Mouse (Mus musculus): Measurements from ENCODE around the gene 1700020A23Rik. TPM values are rescaled to one million over a fixed set of nuclear protein-coding genes. Genes with fewer than 3 reads are reported as not detected.

Gene 1700020A23Rik
- polyA plus RNA-seq, 1 experiment from 2014 or later: not detected

- 44% methylated on average over 3 of the region's 3 CpGs for WGBS (ENCODE audit: insufficient replicate concordance)
- no peak overlapping the region for H3K27ac ChIP-seq (ENCODE audit: low read depth)
- no peaks in the 10 kb centered on the region for H3K27me3 ChIP-seq (ENCODE audit: insufficient read depth, low read length)
- H3K9ac ChIP-seq (replicated peaks): no peak overlapping the region
- H3K4me2 ChIP-seq (ENCODE audit: low read depth, low read length): peak overlapping the region; percentile 96
- H3K9me3 ChIP-seq (ENCODE audit: low read length): no peaks in the 10 kb centered on the region
- H3K36me3 ChIP-seq (replicated peaks; ENCODE audit: insufficient read depth, low read length): no peaks in the 10 kb centered on the region
- TF ChIP-seq EP300 (IDR thresholded peaks at IDR 0.05; ENCODE audit: low read depth) (no peak), CTCF (IDR thresholded peaks at IDR 0.05; ENCODE audit: low read depth) (no peak)
- DNase-seq: no peak
- H3K4me3 ChIP-seq (ENCODE audit: low read depth, low read length): no peak overlapping the region
- no peak for ATAC-seq
- peaks cover 33% of the 10 kb centered on the region for H3K4me1 ChIP-seq (ENCODE audit: insufficient read depth)
These were observed 46.6 kb downstream of the 1700020A23Rik start for GRCm38 (mm10) chr2:130451727-130452090.

GRCm38 (mm10) chr2:130452266-130452665 is 47.2 kb downstream of the 1700020A23Rik start:
- Histone ChIP-seq H3K4me2 (ENCODE audit: low read depth, low read length) (no peak overlapping the region), H3K9me3 (ENCODE audit: low read length) (no peaks in the 10 kb centered on the region), H3K4me1 (ENCODE audit: insufficient read depth) (peaks cover 33% of the 10 kb centered on the region), H3K27me3 (ENCODE audit: insufficient read depth, low read length) (no peaks in the 10 kb centered on the region), H3K9ac (replicated peaks) (no peak overlapping the region), H3K36me3 (replicated peaks; ENCODE audit: insufficient read depth, low read length) (no peaks in the 10 kb centered on the region), H3K4me3 (ENCODE audit: low read depth, low read length) (no peak overlapping the region), H3K27ac (ENCODE audit: low read depth) (no peak overlapping the region)
- WGBS (ENCODE audit: insufficient replicate concordance): 66% methylated on average over 2 of the region's 2 CpGs
- DNase-seq (no peak), ATAC-seq (no peak)
- TF ChIP-seq EP300 (IDR thresholded peaks at IDR 0.05; ENCODE audit: low read depth) (no peak), CTCF (IDR thresholded peaks at IDR 0.05; ENCODE audit: low read depth) (no peak)

GRCm38 (mm10) chr2:130453421-130453820 is 48.4 kb downstream of the 1700020A23Rik start:
- Histone ChIP-seq H3K36me3 (replicated peaks; ENCODE audit: insufficient read depth, low read length) (no peaks in the 10 kb centered on the region), H3K27me3 (ENCODE audit: insufficient read depth, low read length) (no peaks in the 10 kb centered on the region), H3K27ac (ENCODE audit: low read depth) (no peak overlapping the region), H3K4me3 (ENCODE audit: low read depth, low read length) (no peak overlapping the region), H3K4me2 (ENCODE audit: low read depth, low read length) (no peak overlapping the region), H3K9ac (replicated peaks) (no peak overlapping the region), H3K9me3 (ENCODE audit: low read length) (no peaks in the 10 kb centered on the region), H3K4me1 (ENCODE audit: insufficient read depth) (peaks cover 33% of the 10 kb centered on the region)
- ATAC-seq: no peak
- no peak for DNase-seq
- TF ChIP-seq CTCF (IDR thresholded peaks at IDR 0.05; ENCODE audit: low read depth) (no peak), EP300 (IDR thresholded peaks at IDR 0.05; ENCODE audit: low read depth) (no peak)
- 66% methylated on average over 6 of the region's 6 CpGs for WGBS (ENCODE audit: insufficient replicate concordance)

GRCm38 (mm10) chr2:130454748-130455370 is 49.8 kb downstream of the 1700020A23Rik start:
- H3K9me3 ChIP-seq (ENCODE audit: low read length): no peaks in the 10 kb centered on the region
- no peak for TF ChIP-seq CTCF (IDR thresholded peaks at IDR 0.05; ENCODE audit: low read depth)
- no peak for TF ChIP-seq EP300 (IDR thresholded peaks at IDR 0.05; ENCODE audit: low read depth)
- H3K4me3 ChIP-seq (ENCODE audit: low read depth, low read length): no peak overlapping the region
- H3K27me3 ChIP-seq (ENCODE audit: insufficient read depth, low read length): no peaks in the 10 kb centered on the region
- H3K27ac ChIP-seq (ENCODE audit: low read depth): no peak overlapping the region
- no peak overlapping the region for H3K4me2 ChIP-seq (ENCODE audit: low read depth, low read length)
- H3K4me1 ChIP-seq (ENCODE audit: insufficient read depth): peaks cover 25% of the 10 kb centered on the region
- no peak overlapping the region for H3K9ac ChIP-seq (replicated peaks)
- no peaks in the 10 kb centered on the region for H3K36me3 ChIP-seq (replicated peaks; ENCODE audit: insufficient read depth, low read length)
- DNase-seq (no peak), ATAC-seq (no peak)
- WGBS (ENCODE audit: insufficient replicate concordance): 66% methylated on average over 6 of the region's 6 CpGs

Other genes with a start within 250 kb of the 1700020A23Rik start
- 185 and 200 TPM in 2 replicates for gene Snrpb, start 225.9 kb upstream of the 1700020A23Rik start, polyA plus RNA-seq (2015; fragmentation: Nextera tagmentation; extraction: Ambion mirVana)
- gene Tmc2, start 210.1 kb upstream of the 1700020A23Rik start, polyA plus RNA-seq (2015; fragmentation: Nextera tagmentation; extraction: Ambion mirVana): not detected in 2 replicates
- gene Nop56, start 130.8 kb upstream of the 1700020A23Rik start, polyA plus RNA-seq (2015; fragmentation: Nextera tagmentation; extraction: Ambion mirVana): 79.4 and 91.2 TPM in 2 replicates
- gene Idh3b, start 120.7 kb upstream of the 1700020A23Rik start, polyA plus RNA-seq (2015; fragmentation: Nextera tagmentation; extraction: Ambion mirVana): 114 and 116 TPM in 2 replicates
- 0.08 and 0.11 TPM in 2 replicates for gene Ebf4, start 110.1 kb upstream of the 1700020A23Rik start, polyA plus RNA-seq (2015; fragmentation: Nextera tagmentation; extraction: Ambion mirVana)
- 1.4 and 1.7 TPM in 2 replicates for gene Cpxm1, start 7.7 kb upstream of the 1700020A23Rik start, polyA plus RNA-seq (2015; fragmentation: Nextera tagmentation; extraction: Ambion mirVana)
- not detected in 2 replicates for gene Gm28372, start within 50 bp of the 1700020A23Rik start, polyA plus RNA-seq (2015; fragmentation: Nextera tagmentation; extraction: Ambion mirVana)
- not detected in 2 replicates for gene Tmem239, start 1.2 kb downstream of the 1700020A23Rik start, polyA plus RNA-seq (2015; fragmentation: Nextera tagmentation; extraction: Ambion mirVana)
- gene Vps16, start 19.1 kb downstream of the 1700020A23Rik start, polyA plus RNA-seq (2015; fragmentation: Nextera tagmentation; extraction: Ambion mirVana): 19.4 and 22.8 TPM in 2 replicates
- 3.8 TPM in 2 replicates for gene Pced1a, start 19.4 kb downstream of the 1700020A23Rik start, polyA plus RNA-seq (2015; fragmentation: Nextera tagmentation; extraction: Ambion mirVana)
- gene Ptpra, start 45.0 kb downstream of the 1700020A23Rik start, polyA plus RNA-seq (2015; fragmentation: Nextera tagmentation; extraction: Ambion mirVana): 18.4 and 18.7 TPM in 2 replicates
- gene Mrps26, start 158.5 kb downstream of the 1700020A23Rik start, polyA plus RNA-seq (2015; fragmentation: Nextera tagmentation; extraction: Ambion mirVana): 38.8 and 39.8 TPM in 2 replicates
- gene Oxt, start 170.9 kb downstream of the 1700020A23Rik start, polyA plus RNA-seq (2015; fragmentation: Nextera tagmentation; extraction: Ambion mirVana): not detected in 2 replicates
- not detected in 2 replicates for gene Avp, start 177.3 kb downstream of the 1700020A23Rik start, polyA plus RNA-seq (2015; fragmentation: Nextera tagmentation; extraction: Ambion mirVana)
- gene Fastkd5, start 224.8 kb downstream of the 1700020A23Rik start, polyA plus RNA-seq (2015; fragmentation: Nextera tagmentation; extraction: Ambion mirVana): 5.9 and 7.2 TPM in 2 replicates
- 2.6 TPM in 2 replicates for gene Ubox5, start 224.8 kb downstream of the 1700020A23Rik start, polyA plus RNA-seq (2015; fragmentation: Nextera tagmentation; extraction: Ambion mirVana)
- 1.2 TPM in 2 replicates for gene Lzts3, start 237.5 kb downstream of the 1700020A23Rik start, polyA plus RNA-seq (2015; fragmentation: Nextera tagmentation; extraction: Ambion mirVana)

All from liver, postnatal 0 days (tissue).